Mouse (Mus musculus): Measurements from ENCODE around the gene Gtf2f2.

DNA sequence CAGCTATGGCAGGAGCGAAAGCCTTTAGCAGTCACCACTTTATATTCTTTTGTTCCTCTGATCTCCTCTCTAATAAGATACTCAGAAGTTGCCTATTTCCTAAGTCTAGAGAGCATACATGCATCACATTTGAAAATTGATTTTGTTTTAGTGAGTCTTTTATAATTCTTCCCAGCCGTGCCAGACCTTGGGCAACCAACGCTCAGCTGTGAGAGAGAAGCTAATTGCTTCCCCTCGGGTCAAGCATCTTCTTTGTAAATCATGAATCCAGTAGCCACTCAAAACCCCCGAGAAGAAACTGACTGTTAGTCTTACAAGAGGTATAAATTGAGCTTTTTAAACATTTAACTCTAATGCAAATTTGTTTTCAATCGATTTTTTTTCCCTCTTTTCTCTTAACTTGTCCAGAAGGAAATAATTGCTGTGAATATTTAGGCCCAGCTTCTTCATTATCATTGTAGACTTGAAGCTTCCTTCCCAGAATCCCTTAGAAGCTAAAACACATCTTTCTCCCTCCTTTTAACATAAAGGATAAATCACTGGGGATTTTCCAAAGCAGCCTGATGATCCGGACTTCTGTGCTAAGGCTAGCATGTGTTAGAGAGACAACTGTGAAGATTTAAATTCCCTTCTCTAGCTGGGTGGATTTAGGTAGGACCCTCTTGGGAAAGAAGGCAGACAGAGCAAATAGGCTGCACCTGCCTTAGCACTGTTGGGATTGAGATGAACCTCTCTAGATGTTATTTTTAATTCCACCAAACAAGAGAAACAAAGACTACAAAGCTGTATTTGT lies 10.5 kb upstream of the Gtf2f2 start:
- TF ChIP-seq CTCF (IDR thresholded peaks at IDR 0.05) (no peak), EP300 (IDR thresholded peaks at IDR 0.05) (no peak)

Data from lung, postnatal 0 days (tissue).